Mouse (Mus musculus) effector memory CD4-positive, alpha-beta T cell, adult 5 months (primary cell): ENCODE data around the gene Dram2. TPM values are rescaled to one million over a fixed set of nuclear protein-coding genes. Genes with fewer than 3 reads are reported as not detected.

Experiments
- polyA plus RNA-seq: library from polyadenylated mRNA; unstranded; fragments of 100-300 nt; shearing (Covaris generic); gene quantifications from one replicate; pipeline ENCODE4 v1.2.1, GENCODE M21; 2017

Dram2 gene
- polyA plus RNA-seq, result 27.2 TPM

GRCm38 (mm10) chr3:106547171-106547923, at the start of gene Dram2, which contains the start of gene Cept1:
Gene Dram2, plus strand, starts transcription at chr3:106547798.
Gene Cept1, minus strand, starts transcription at chr3:106547802.

Other genes starting within 250 kb of the Dram2 start
- gene Chil6, start 141.6 kb upstream of the Dram2 start, polyA plus RNA-seq, result not detected
- gene Dennd2d, start 65.4 kb upstream of the Dram2 start, polyA plus RNA-seq, result 378 TPM
- gene Cept1, start within 50 bp of the Dram2 start, polyA plus RNA-seq, result 96.8 TPM
- 47.0 TPM for gene Lrif1, start 137.2 kb downstream of the Dram2 start, polyA plus RNA-seq
- 1,173 TPM for gene Cd53, start 242.4 kb downstream of the Dram2 start, polyA plus RNA-seq